Mouse (Mus musculus) heart, embryonic 14.5 days (tissue): ENCODE measurements at regions not wholly inside any gene's neighbourhood (a gene's known extent, or its start where the extent isn't known, plus 50 kb on each side); places are given as distances from the start of the nearest gene placed in this dataset.

Experiments used
- ATAC-seq: fragments of 200-750 bp; cut with Nextera tagmentation; 2 replicates; pipeline ENCODE4 v1.8.0; 2017; ENCODE audit warnings: low read depth, moderate TSS enrichment; ENCODE audit not compliant: insufficient number of reproducible peaks, insufficient read depth, low FRiP score
- H3K27ac ChIP-seq, 2 experiments: fragments of 200-500 bp in 1 of 2; fragments of 300-500 bp in 1 of 2; sonication (generic) in 1 of 2; replicated peaks in 1 of 2; 2 replicates each; pipeline ENCODE4 v1.5.1; 2012 to 2014; ENCODE audit warnings: low read depth in 2 of 2, low read length in 2 of 2, control low read depth in 1 of 2, mild to moderate bottlenecking in 1 of 2, mixed read lengths in 1 of 2; ENCODE audit not compliant: control insufficient read depth in 1 of 2, insufficient read depth in 1 of 2
- H3K27me3 ChIP-seq: fragments of 300-500 bp; sonication (generic); 2 replicates; pipeline ENCODE4 v1.6.1; 2014; ENCODE audit warnings: mild to moderate bottlenecking, low read length, control low read depth; ENCODE audit not compliant: control insufficient read depth, insufficient read depth
- H3K36me3 ChIP-seq: fragments of 300-500 bp; sonication (generic); 2 replicates; pipeline ENCODE4 v1.6.1; 2014; ENCODE audit warnings: mild to moderate bottlenecking, control low read depth, low read length, mixed read lengths; ENCODE audit not compliant: control insufficient read depth, insufficient read depth
- H3K4me1 ChIP-seq, 2 experiments: fragments of 200-500 bp in 1 of 2; fragments of 300-500 bp in 1 of 2; sonication (generic) in 1 of 2; 2 replicates each; pipeline ENCODE4 v1.6.1; 2012 to 2014; ENCODE audit warnings: low read length in 2 of 2, control low read depth in 1 of 2, mixed read lengths in 1 of 2; ENCODE audit not compliant: control insufficient read depth in 2 of 2, insufficient read depth in 2 of 2
- H3K4me2 ChIP-seq: fragments of 300-500 bp; sonication (generic); 2 replicates; pipeline ENCODE4 v1.6.1; 2014; ENCODE audit warnings: mild to moderate bottlenecking, low read length
- H3K4me3 ChIP-seq, 2 experiments: fragments of 200-500 bp in 1 of 2; fragments of 300-500 bp in 1 of 2; sonication (generic) in 1 of 2; 2 replicates each; pipeline ENCODE4 v1.5.1; 2012 to 2014; ENCODE audit warnings: low read length in 2 of 2, mild to moderate bottlenecking in 2 of 2, control low read depth in 1 of 2, low read depth in 1 of 2, moderate library complexity in 1 of 2; ENCODE audit not compliant: control insufficient read depth in 1 of 2, insufficient read depth in 1 of 2
- H3K9ac ChIP-seq: fragments of 300-500 bp; sonication (generic); 2 replicates; pipeline ENCODE4 v1.6.1; 2014; ENCODE audit warnings: mild to moderate bottlenecking, low read length
- H3K9me3 ChIP-seq: fragments of 300-500 bp; sonication (generic); 2 replicates; pipeline ENCODE4 v1.6.1; 2016; ENCODE audit warnings: low read length, control low read depth; ENCODE audit not compliant: control insufficient read depth
- WGBS: fragments of 180-500 bp; shearing (Covaris S2); extraction: QIAGEN DNeasy Blood & Tissue Kit; methylation state at CpG from one replicate; pipeline ENCODE4 v1.1.7; 2014; 5-methylcytosine and 5-hydroxymethylcytosine counted together

DNA sequence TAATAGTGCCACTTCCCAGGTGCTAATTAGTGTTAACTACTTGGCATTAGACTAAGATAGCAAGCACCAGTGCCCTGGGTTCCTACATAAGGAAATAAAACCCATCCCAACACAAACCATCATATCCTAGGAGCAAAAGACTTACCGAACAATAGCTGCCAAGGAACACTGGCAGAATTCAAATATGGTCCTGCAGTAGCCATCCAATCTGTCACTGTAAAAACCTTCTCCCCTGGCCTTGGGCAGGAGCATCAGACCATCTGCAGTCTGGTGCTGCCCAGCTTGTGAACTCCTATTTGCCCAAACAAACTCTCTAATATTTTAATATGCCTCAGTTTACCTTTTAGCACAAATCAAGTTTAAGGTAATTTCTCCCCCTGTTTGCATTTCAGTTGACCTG lies 137.9 kb upstream of the Nabp1 start:
- 86% methylated on average over 1 of the region's 1 CpGs for WGBS
- Histone ChIP-seq H3K9me3 (no peaks in the 10 kb centered on the region), H3K27me3 (no peaks in the 10 kb centered on the region), H3K36me3 (no peaks in the 10 kb centered on the region), H3K27ac (no peak overlapping the region), H3K9ac (no peak overlapping the region), H3K4me3 (no peak overlapping the region), H3K4me2 (no peak overlapping the region), H3K4me1 (no peaks in the 10 kb centered on the region)
- no peak for ATAC-seq

DNA sequence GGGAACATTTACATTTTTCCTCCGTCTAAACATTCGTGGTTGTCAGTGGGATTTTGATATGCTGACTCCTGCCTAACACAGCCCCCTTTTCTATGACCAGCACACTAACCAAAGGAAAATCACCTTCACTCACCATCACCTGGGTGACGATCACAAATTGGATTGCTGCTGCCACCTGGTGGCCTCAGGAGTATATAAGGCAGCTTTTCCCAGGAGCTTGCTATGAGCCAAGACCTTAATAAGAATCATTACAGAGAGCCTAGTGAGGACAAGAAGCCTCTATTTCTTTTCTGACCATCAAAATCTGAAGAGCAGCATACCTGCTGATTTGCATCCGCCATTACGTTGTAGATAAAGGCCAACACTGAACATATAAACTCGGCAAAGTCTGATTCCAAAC lies 137.3 kb upstream of the Nabp1 start:
- no peak overlapping the region for H3K4me3 ChIP-seq
- ATAC-seq = no peak
- no peak overlapping the region for H3K27ac ChIP-seq
- no peaks in the 10 kb centered on the region for H3K9me3 ChIP-seq
- no peaks in the 10 kb centered on the region for H3K36me3 ChIP-seq
- WGBS = 21% methylated on average over 6 of the region's 6 CpGs
- H3K27me3 ChIP-seq = no peaks in the 10 kb centered on the region
- H3K4me2 ChIP-seq = no peak overlapping the region
- H3K4me1 ChIP-seq = no peaks in the 10 kb centered on the region
- H3K9ac ChIP-seq = no peak overlapping the region

DNA sequence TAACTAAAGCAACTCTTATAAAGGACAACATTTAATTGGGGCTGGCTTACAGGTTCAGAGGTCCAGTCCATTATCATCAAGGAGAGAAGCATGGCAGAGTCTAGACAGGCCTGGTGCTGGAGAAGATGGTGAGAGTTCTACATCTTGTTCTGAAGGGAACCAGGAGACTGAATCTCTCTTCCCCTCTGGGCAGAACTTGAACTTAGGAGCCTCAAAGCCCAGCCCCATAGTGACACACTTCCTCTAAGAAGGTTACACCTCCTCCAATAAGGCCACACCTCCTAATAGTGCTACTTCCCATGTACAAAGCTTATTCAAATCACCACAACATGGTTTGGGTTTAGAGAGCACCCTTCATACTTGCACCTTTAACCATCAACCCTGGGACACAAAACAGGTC lies 136.5 kb upstream of the Nabp1 start:
- no peaks in the 10 kb centered on the region for H3K27me3 ChIP-seq
- H3K4me1 ChIP-seq = no peaks in the 10 kb centered on the region
- no peak overlapping the region for H3K9ac ChIP-seq
- H3K27ac ChIP-seq = no peak overlapping the region
- H3K4me2 ChIP-seq = no peak overlapping the region
- no peaks in the 10 kb centered on the region for H3K36me3 ChIP-seq
- H3K9me3 ChIP-seq = no peaks in the 10 kb centered on the region
- no peak for ATAC-seq
- H3K4me3 ChIP-seq = no peak overlapping the region

DNA sequence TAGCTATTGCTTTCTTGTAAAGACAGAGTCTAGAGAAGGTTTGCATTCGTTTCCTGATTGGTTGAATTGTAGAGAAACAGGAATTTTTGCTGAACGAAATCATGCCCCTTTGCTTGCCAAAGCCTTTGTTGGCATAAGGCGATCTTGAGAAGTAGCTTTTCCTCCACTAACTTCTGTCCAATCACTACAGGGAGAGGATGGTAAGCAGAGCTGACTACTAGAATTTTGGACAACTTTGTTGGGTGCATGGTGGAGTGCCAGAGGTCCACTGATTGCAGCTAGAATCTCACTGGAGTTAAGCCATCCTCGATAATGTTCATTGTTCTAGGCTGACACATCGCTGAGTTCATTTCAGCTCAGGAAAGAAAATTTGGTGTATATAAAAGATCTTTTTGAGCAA lies 131.1 kb upstream of the Nabp1 start:
- no peak for ATAC-seq
- H3K27me3 ChIP-seq = no peaks in the 10 kb centered on the region
- no peak overlapping the region for H3K4me3 ChIP-seq
- H3K4me1 ChIP-seq = no peaks in the 10 kb centered on the region; a peak in 1 of 4 replicates
- H3K27ac ChIP-seq = no peak overlapping the region
- no peak overlapping the region for H3K9ac ChIP-seq
- no peaks in the 10 kb centered on the region for H3K36me3 ChIP-seq
- H3K9me3 ChIP-seq = no peaks in the 10 kb centered on the region
- 79% methylated on average over 5 of the region's 5 CpGs for WGBS
- no peak overlapping the region for H3K4me2 ChIP-seq

GRCm38 (mm10) chr1:51607437-51607855 lies 129.2 kb upstream of the Nabp1 start:
- no peak overlapping the region for H3K9ac ChIP-seq
- 56% methylated on average over 8 of the region's 8 CpGs for WGBS

DNA sequence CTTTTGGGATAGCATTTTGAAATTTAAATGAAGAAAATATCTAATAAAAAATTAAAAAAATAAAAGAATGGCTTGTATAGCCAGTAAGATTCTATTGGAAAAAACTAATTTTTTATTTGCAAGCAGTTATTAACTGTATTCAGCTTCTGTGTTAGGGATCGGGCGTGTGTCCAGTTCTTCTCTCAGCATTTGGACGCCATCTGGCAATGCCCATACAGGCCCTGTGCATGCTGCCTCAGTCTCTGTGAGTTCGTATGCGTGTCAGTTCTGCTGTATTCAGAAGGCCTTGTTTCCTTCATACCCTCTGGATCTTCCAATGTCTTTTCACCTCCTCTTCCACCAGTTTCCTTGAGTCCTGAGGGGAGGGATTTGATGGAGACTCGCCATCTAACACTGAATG lies 123.8 kb upstream of the Nabp1 start:
- WGBS = 86% methylated on average over 6 of the region's 6 CpGs

More at GRCm38 (mm10) chr1:51607437-51607855, 129.2 kb upstream of the Nabp1 start:
- Histone ChIP-seq H3K4me2 (no peak overlapping the region), H3K27ac (no peak overlapping the region), H3K9me3 (no peaks in the 10 kb centered on the region), H3K36me3 (no peaks in the 10 kb centered on the region), H3K4me1 (no peaks in the 10 kb centered on the region; a peak in 1 of 4 replicates), H3K4me3 (no peak overlapping the region), H3K27me3 (no peaks in the 10 kb centered on the region)
- ATAC-seq = no peak

GRCm38 (mm10) chr1:51600425-51600824 lies 122.2 kb upstream of the Nabp1 start:
- WGBS = 20% methylated on average over 7 of the region's 7 CpGs

More for the DNA sequence above, 123.8 kb upstream of the Nabp1 start:
- no peak overlapping the region for H3K9ac ChIP-seq
- H3K27ac ChIP-seq = no peak overlapping the region
- H3K36me3 ChIP-seq = no peaks in the 10 kb centered on the region
- no peaks in the 10 kb centered on the region for H3K9me3 ChIP-seq
- 0 out of 4 replicates have a peak, but pooled peaks cover 2 to 5% of the 10 kb centered on the region in 2 experiments for H3K4me1 ChIP-seq
- H3K4me3 ChIP-seq = no peak overlapping the region
- ATAC-seq = no peak
- H3K27me3 ChIP-seq = no peaks in the 10 kb centered on the region
- no peak overlapping the region for H3K4me2 ChIP-seq

More at GRCm38 (mm10) chr1:51600425-51600824, 122.2 kb upstream of the Nabp1 start:
- Histone ChIP-seq H3K27ac (no peak overlapping the region), H3K4me3 (no peak overlapping the region), H3K9me3 (no peaks in the 10 kb centered on the region), H3K27me3 (no peaks in the 10 kb centered on the region), H3K36me3 (no peaks in the 10 kb centered on the region), H3K4me2 (no peak overlapping the region), H3K9ac (no peak overlapping the region), H3K4me1 (0 out of 4 replicates have a peak, but pooled peaks cover 2 to 5% of the 10 kb centered on the region in 2 experiments)
- ATAC-seq = no peak
